Mouse (Mus musculus) gastrocnemius, postnatal 4 days (tissue): ENCODE data around the gene Rpl27a. TPM values are rescaled to one million over a fixed set of nuclear protein-coding genes. Genes with fewer than 3 reads are reported as not detected.

ENCODE experiments used
- DNase-seq, 2 experiments: peaks; one replicate each; pipeline ENCODE4 v3.0.0; 2021 to 2022; ENCODE audit warnings: low spot score in 2 of 2, mixed read lengths in 2 of 2
- total RNA-seq, 2 experiments: library from RNA; stranded (reverse); gene quantifications; 2 replicates each; pipeline ENCODE4 v1.2.3; 2021

The Rpl27a gene
- total RNA-seq, 2 experiments from 2014 or later, result 188 to 197 TPM

GRCm38 (mm10) chr7:109524442-109524744 lies 5.4 kb downstream of the Rpl27a start:
- no peak for DNase-seq

- DNase-seq, result no peak
These were observed 5.8 kb downstream of the Rpl27a start for GRCm38 (mm10) chr7:109524763-109525162.

GRCm38 (mm10) chr7:109525740-109526663 lies 7.1 kb downstream of the Rpl27a start:
- no peak for DNase-seq

GRCm38 (mm10) chr7:109527536-109527935 lies 8.6 kb downstream of the Rpl27a start:
- DNase-seq, result no peak

GRCm38 (mm10) chr7:109528356-109528755 lies 9.4 kb downstream of the Rpl27a start:
- peak; percentile 35 to 68 for DNase-seq

- DNase-seq, result no peak
These were observed 10.8 kb downstream of the Rpl27a start for GRCm38 (mm10) chr7:109529741-109530140.

GRCm38 (mm10) chr7:109531501-109531900 lies 12.6 kb downstream of the Rpl27a start:
- no peak for DNase-seq

- no peak for DNase-seq
These were observed 13.7 kb downstream of the Rpl27a start for GRCm38 (mm10) chr7:109532691-109533090.

- no peak for DNase-seq
These were observed 14.2 kb downstream of the Rpl27a start for GRCm38 (mm10) chr7:109533129-109533528.

- no peak for DNase-seq
These were observed 14.9 kb downstream of the Rpl27a start for GRCm38 (mm10) chr7:109533888-109534287.

GRCm38 (mm10) chr7:109534921-109535320 lies 16.0 kb downstream of the Rpl27a start:
- DNase-seq, result no peak

- peak; percentile 75 to 88 for DNase-seq
These were observed 17.6 kb downstream of the Rpl27a start for GRCm38 (mm10) chr7:109536451-109536946.

- DNase-seq, result no peak
These were observed 22.0 kb downstream of the Rpl27a start for GRCm38 (mm10) chr7:109540902-109541301.

GRCm38 (mm10) chr7:109541609-109542363 lies 22.8 kb downstream of the Rpl27a start:
- no peak for DNase-seq

GRCm38 (mm10) chr7:109542364-109542628 lies 23.3 kb downstream of the Rpl27a start:
- DNase-seq, result no peak

GRCm38 (mm10) chr7:109544792-109545191 lies 25.8 kb downstream of the Rpl27a start:
- DNase-seq, result no peak

GRCm38 (mm10) chr7:109545255-109545993 lies 26.5 kb downstream of the Rpl27a start:
- DNase-seq, result peak in 1 of 2 experiments; percentile 51

- no peak for DNase-seq
These were observed 27.2 kb downstream of the Rpl27a start for GRCm38 (mm10) chr7:109546186-109546585.

GRCm38 (mm10) chr7:109546726-109547125 lies 27.8 kb downstream of the Rpl27a start:
- no peak for DNase-seq

GRCm38 (mm10) chr7:109559536-109559935 lies 40.6 kb downstream of the Rpl27a start:
- peak in 1 of 2 experiments; percentile 38 for DNase-seq

GRCm38 (mm10) chr7:109561466-109562153 lies 42.7 kb downstream of the Rpl27a start:
- no peak for DNase-seq
